Mouse (Mus musculus) intestine, embryonic 16.5 days (tissue): ENCODE data around the gene Rae1. TPM values are rescaled to one million over a fixed set of nuclear protein-coding genes. Genes with fewer than 3 reads are reported as not detected.

Experiments
- ATAC-seq: fragments of 200-750 bp; cut with Nextera tagmentation; 2 replicates; pipeline ENCODE4 v1.8.0; 2017; ENCODE audit warnings: moderate TSS enrichment, moderate library complexity
- H3K27ac ChIP-seq: fragments of 300-500 bp; sonication (generic); 2 replicates; pipeline ENCODE4 v1.5.1; 2014; ENCODE audit warnings: mild to moderate bottlenecking, low read length
- H3K27me3 ChIP-seq: fragments of 300-500 bp; sonication (generic); replicated peaks from 2 replicates; pipeline ENCODE4 v1.6.1; 2014; ENCODE audit warnings: low read length, control low read depth, mixed read lengths; ENCODE audit not compliant: control insufficient read depth, insufficient read depth
- H3K36me3 ChIP-seq: fragments of 300-500 bp; sonication (generic); 2 replicates; pipeline ENCODE4 v1.6.1; 2014; ENCODE audit warnings: low read length, control low read depth; ENCODE audit not compliant: control insufficient read depth, insufficient read depth
- H3K4me1 ChIP-seq: fragments of 300-500 bp; sonication (generic); 2 replicates; pipeline ENCODE4 v1.6.1; 2014; ENCODE audit warnings: low read length, control low read depth, mixed read lengths; ENCODE audit not compliant: control insufficient read depth, insufficient read depth
- H3K4me2 ChIP-seq: fragments of 300-500 bp; sonication (generic); 2 replicates; pipeline ENCODE4 v1.6.1; 2014; ENCODE audit warnings: low read depth, low read length, control low read depth
- H3K4me3 ChIP-seq: fragments of 300-500 bp; sonication (generic); 2 replicates; pipeline ENCODE4 v1.5.1; 2014; ENCODE audit warnings: mild to moderate bottlenecking, low read length
- H3K9ac ChIP-seq: fragments of 300-500 bp; sonication (generic); 2 replicates; pipeline ENCODE4 v1.6.1; 2014; ENCODE audit warnings: low read depth, low read length
- H3K9me3 ChIP-seq: fragments of 300-500 bp; sonication (generic); 2 replicates; pipeline ENCODE4 v1.6.1; 2016; ENCODE audit warnings: low read length, control low read depth; ENCODE audit not compliant: control insufficient read depth
- WGBS: fragments of 180-500 bp; shearing (Covaris S2); extraction: QIAGEN DNeasy Blood & Tissue Kit; methylation state at CpG from one replicate; pipeline ENCODE4 v1.1.7; 2014; 5-methylcytosine and 5-hydroxymethylcytosine counted together
- polyA plus RNA-seq: library from polyadenylated mRNA; unstranded; fragments of >200 nt; fragmentation: Nextera tagmentation; extraction: Ambion mirVana; gene quantifications from 2 replicates; pipeline ENCODE4 v1.2.1, GENCODE M21; 2015

The Rae1 gene
- 110 and 117 TPM in 2 replicates for polyA plus RNA-seq

DNA sequence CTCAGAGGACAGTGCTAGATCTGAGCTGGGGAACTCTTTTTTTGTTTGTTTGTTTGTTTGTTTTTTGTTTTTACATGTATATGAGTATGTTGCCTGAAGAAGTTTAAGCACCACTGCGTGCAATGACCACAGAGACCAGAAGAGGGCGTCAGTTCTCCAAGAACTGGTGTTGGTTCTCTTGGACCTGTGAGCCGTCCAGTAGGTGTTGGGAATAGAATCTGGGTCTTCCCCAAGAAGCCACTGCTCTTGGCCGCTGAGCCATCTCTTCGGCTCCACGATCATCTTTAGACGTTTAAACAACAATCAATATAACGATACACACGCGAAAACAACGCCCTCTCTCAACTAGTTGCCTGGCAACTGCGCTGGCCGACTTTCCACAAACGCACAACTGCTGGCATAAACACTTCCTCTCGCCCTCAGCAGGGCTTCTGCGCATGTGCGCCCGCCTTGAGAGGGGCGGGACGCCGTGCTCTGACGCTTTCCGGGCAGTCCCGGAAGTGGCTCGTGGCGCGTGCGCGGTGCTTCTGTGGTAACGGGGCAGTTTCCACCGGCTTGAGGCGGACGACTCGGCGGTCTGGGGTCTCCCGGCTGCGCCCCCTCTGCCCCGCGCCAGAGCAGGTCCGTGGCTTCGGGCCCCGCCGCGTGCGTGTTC lies at the start of gene Rae1:
Gene Rae1, plus strand, starts transcription at position 488 of the 655 bp plus-strand sequence.
- Histone ChIP-seq H3K4me1 (peaks cover 12% of the 10 kb centered on the region), H3K4me2 (peak within 1 kb of the TSS; percentile 85), H3K4me3 (peak within 1 kb of the TSS; percentile 90), H3K27me3 (no peaks in the 10 kb centered on the region), H3K9ac (peak within 1 kb of the TSS; percentile 91), H3K36me3 (peaks cover 12% of the 10 kb centered on the region; the same call in 1 of the 2 replicates), H3K27ac (peak within 1 kb of the TSS; percentile 87), H3K9me3 (no peaks in the 10 kb centered on the region)
- peak; percentile 96 for ATAC-seq
- under 1% methylated on average over 45 of the region's 45 CpGs for WGBS

DNA sequence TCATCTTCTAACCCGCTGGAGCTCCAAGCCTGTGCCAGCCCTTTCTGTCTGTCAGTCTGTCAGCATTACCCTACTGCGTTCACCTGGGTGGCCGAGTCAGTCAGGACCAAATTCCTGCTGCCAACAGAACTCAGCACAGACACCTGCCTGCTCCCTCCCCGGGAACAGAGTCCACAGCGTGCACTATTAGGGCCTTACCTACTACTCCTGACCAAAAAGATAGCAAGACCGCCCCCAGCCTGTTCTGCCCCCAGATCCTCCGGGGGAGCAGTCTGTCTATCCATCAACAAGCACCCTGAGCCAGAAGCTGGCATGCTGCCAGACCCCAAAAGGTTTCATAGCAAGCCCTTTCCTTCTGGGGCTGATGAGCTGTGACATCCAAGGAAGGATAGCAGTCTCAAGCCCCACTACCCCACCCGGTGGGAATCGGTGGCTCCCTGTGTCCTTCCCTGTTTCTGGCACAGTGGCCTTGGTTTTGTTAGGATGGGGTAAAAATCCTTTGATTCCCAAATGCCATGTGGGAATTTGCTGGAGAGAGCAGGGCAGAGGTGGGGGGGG lies 49.7 kb upstream of the Rae1 start:
- no peaks in the 10 kb centered on the region for H3K36me3 ChIP-seq
- WGBS: 63% methylated on average over 9 of the region's 9 CpGs
- H3K27me3 ChIP-seq: no peaks in the 10 kb centered on the region
- H3K27ac ChIP-seq: no peak overlapping the region
- H3K9ac ChIP-seq: no peak overlapping the region
- no peaks in the 10 kb centered on the region; the same call in 1 of the 2 replicates for H3K9me3 ChIP-seq
- no peaks in the 10 kb centered on the region for H3K4me1 ChIP-seq
- no peak overlapping the region for H3K4me2 ChIP-seq
- 0 out of 2 replicates have a peak, but pooled peaks have one; percentile 16 for ATAC-seq
- H3K4me3 ChIP-seq: no peak overlapping the region

DNA sequence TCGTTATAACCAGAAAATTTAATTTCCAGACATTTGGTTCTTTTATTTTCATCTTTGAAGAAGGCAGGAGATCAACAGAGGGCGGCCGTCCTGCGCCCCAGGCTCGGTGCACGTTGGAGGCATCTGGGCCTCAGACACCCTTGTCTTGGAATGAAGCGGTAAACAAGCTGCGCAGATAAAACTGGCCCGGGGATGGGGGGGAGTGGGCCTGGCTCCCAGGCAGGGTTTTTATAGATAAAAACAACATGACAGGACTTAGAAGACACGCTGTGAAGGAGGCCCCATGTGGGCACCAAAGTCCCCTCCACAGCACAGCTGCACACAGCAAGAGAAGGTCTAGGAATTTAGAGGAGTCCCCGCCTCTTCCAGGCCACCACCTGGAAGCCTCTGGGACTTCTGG lies 49.2 kb upstream of the Rae1 start:
- Histone ChIP-seq H3K27me3 (no peaks in the 10 kb centered on the region), H3K27ac (no peak overlapping the region), H3K4me3 (no peak overlapping the region), H3K4me2 (no peak overlapping the region), H3K9ac (no peak overlapping the region), H3K9me3 (no peaks in the 10 kb centered on the region; the same call in 1 of the 2 replicates), H3K4me1 (no peaks in the 10 kb centered on the region), H3K36me3 (no peaks in the 10 kb centered on the region)
- no peak for ATAC-seq
- WGBS: 30% methylated on average over 11 of the region's 11 CpGs

DNA sequence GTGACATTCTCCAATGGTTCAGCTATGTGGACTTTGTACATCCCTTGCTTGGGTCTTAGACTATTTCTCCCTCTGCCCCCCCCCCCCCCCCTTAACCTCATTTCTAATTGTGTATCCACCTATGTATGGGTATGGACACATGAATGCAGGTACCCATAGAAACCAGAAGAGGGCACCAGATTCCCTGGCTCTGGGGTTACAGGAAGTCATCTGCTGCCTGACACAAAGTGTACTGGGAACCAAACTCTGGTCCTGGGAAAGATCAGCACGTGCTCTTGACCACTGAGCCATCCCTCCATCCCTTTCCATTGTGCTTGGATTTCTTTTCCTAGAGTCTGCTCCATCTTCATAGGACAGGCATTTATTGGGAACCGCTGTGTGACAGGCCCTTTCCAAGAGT lies 47.9 kb upstream of the Rae1 start:
- ATAC-seq: no peak
- no peak overlapping the region for H3K27ac ChIP-seq
- H3K9me3 ChIP-seq: peaks cover 4% of the 10 kb centered on the region; the same call in 1 of the 2 replicates
- H3K27me3 ChIP-seq: no peaks in the 10 kb centered on the region
- H3K4me2 ChIP-seq: no peak overlapping the region
- H3K4me3 ChIP-seq: no peak overlapping the region
- H3K9ac ChIP-seq: no peak overlapping the region
- no peaks in the 10 kb centered on the region for H3K4me1 ChIP-seq
- no peaks in the 10 kb centered on the region for H3K36me3 ChIP-seq
- WGBS: 83% methylated on average over 2 of the region's 2 CpGs

DNA sequence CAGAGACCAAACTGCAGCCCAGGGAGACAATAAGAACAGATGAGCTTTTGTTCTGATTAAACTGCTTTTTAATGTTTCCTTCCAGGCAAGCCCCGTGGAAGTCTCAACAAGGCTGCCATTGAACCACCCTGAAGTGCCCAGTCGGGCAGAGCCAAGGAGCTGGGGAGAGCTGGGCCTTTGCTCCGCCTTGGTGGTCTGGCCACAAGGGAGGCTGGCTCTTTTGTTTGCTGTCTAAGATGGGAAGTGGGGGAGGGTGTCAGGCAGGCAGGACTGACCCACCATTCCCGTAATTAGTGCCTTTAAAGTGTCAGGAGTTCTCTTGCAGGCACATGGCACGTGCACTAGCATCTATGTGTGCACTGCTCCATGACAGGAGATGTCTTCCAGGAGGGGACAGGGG lies 41.3 kb upstream of the Rae1 start:
- no peak overlapping the region for H3K9ac ChIP-seq
- H3K27ac ChIP-seq: no peak overlapping the region
- 0 out of 2 replicates have a peak, but pooled peaks have one; percentile 50 for ATAC-seq

DNA sequence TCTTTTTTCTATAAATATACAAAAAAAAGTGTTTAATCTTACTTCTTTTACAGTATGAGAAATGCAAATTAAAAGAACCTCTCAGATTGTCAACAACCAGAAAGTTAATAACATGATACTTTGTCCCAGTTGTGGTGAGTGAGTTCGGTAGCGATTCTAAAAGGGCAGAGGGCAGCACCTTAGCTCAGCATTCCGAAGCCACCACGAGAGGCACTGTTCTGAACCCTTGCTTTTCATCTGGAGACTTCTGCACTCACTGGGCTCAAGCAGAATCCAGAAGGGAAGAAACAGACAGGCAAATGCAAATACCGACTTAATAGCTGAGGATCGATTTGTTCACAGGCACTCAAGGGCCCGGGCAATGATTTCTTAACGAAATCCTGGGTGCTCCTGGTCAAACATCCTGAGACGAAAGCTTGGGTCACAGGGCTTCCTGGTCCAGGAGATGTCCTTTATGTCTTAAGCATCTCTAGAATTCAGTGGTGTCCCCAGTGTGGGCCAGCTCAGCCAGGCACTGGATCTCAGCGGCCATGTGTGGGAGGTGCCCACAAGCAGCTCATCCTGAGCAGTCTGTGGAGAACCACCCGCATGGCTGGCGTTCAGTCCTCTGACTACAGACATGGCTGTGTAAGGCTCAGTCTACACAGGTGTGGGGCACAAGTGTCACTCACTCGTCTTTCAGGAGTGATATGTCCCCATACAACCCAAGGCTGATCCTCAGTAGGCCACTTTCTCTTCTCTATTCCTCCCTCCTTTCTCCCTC lies 40.7 kb upstream of the Rae1 start:
- ATAC-seq: no peak
- WGBS: 41% methylated on average over 13 of the region's 13 CpGs
- no peak overlapping the region for H3K27ac ChIP-seq

More for the DNA sequence above, 41.3 kb upstream of the Rae1 start:
- Histone ChIP-seq H3K4me2 (no peak overlapping the region), H3K4me1 (no peaks in the 10 kb centered on the region), H3K27me3 (no peaks in the 10 kb centered on the region), H3K9me3 (peaks cover 7% of the 10 kb centered on the region; the same call in 1 of the 2 replicates), H3K4me3 (no peak overlapping the region), H3K36me3 (no peaks in the 10 kb centered on the region)
- WGBS: 16% methylated on average over 5 of the region's 5 CpGs

DNA sequence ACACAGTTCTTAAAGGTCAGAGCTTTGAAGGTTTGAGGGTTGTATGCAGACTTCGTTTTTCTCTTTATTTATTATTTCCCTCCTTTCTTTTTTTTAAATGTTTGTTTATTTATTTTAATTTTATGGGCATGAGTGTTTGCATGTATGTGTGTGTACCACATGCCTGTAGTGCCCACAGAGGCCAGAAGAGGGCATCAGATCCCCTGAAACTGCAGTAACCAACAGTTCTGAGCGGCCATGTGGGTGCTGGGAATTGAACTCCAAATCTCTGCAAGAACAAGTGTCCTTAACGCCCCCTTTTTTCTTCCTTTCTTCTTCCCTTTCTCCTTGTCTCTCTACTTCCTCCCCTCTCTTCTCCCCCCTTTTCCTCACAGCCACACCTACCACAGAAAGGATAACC lies 39.6 kb upstream of the Rae1 start:
- H3K4me1 ChIP-seq: 0 out of 2 replicates have a peak, but pooled peaks cover 2% of the 10 kb centered on the region
- whole genome bisulfite sequencing: 87% methylated on average over 3 of the region's 3 CpGs
- no peak overlapping the region for H3K9ac ChIP-seq
- no peak overlapping the region for H3K4me3 ChIP-seq
- no peak overlapping the region for H3K27ac ChIP-seq
- no peaks in the 10 kb centered on the region for H3K27me3 ChIP-seq
- peaks cover 7% of the 10 kb centered on the region; the same call in 1 of the 2 replicates for H3K9me3 ChIP-seq
- ATAC-seq: no peak
- H3K4me2 ChIP-seq: no peak overlapping the region
- no peaks in the 10 kb centered on the region for H3K36me3 ChIP-seq

More for the DNA sequence above, 40.7 kb upstream of the Rae1 start:
- no peak overlapping the region for H3K4me2 ChIP-seq
- no peaks in the 10 kb centered on the region for H3K27me3 ChIP-seq
- no peaks in the 10 kb centered on the region for H3K4me1 ChIP-seq
- H3K9ac ChIP-seq: no peak overlapping the region
- H3K4me3 ChIP-seq: no peak overlapping the region
- H3K9me3 ChIP-seq: peaks cover 7% of the 10 kb centered on the region; the same call in 1 of the 2 replicates
- no peaks in the 10 kb centered on the region for H3K36me3 ChIP-seq

DNA sequence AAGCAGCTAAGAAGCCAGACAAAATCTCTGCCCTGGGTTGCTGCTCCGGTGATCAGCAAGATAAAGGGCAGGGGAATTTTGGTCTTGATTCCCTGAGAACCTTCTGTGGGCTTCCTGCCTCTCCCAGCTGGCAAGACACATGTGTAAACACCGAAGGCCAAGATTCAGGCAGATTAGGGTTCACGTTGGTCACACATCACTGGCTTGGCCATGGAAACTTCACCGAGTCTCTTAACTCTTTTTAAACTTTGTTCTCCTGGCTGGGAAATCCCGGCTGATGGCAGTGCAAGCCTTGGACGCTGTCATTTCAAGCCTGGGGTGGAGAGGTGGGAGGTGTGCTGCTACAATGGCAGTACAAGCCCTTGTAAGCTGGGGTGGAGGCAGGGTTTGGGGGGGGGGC lies 38.7 kb upstream of the Rae1 start:
- H3K4me3 ChIP-seq: no peak overlapping the region
- WGBS: 67% methylated on average over 6 of the region's 6 CpGs
- no peaks in the 10 kb centered on the region for H3K27me3 ChIP-seq
- H3K36me3 ChIP-seq: no peaks in the 10 kb centered on the region
- 0 out of 2 replicates have a peak, but pooled peaks cover 3% of the 10 kb centered on the region for H3K4me1 ChIP-seq
- no peak overlapping the region for H3K27ac ChIP-seq
- H3K4me2 ChIP-seq: no peak overlapping the region
- peaks cover 5% of the 10 kb centered on the region; the same call in 1 of the 2 replicates for H3K9me3 ChIP-seq
- no peak overlapping the region for H3K9ac ChIP-seq
- no peak for ATAC-seq

DNA sequence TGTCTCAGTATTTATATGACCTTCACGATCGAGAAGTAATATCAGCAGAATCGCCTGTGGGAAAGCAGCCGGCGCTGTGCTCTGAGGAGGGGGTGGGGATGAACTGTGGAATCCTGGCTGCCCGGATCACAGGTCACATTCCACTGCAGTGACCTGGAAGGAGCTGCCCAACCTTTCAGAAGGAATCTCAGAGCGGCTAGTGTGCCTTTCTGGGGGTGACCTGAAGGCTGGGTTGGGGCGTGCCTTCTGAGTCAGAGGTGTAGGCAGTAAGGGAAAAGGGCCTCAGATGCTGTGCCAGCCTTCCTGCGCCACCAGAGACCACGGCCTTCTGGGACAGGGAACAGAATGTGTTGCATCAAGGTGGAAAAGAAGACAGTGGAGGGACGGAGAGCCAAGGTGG lies 34.7 kb upstream of the Rae1 start:
- Histone ChIP-seq H3K4me3 (no peak overlapping the region), H3K27me3 (no peaks in the 10 kb centered on the region), H3K9me3 (peaks cover 3% of the 10 kb centered on the region; the same call in 1 of the 2 replicates), H3K36me3 (no peaks in the 10 kb centered on the region), H3K4me2 (no peak overlapping the region), H3K4me1 (0 out of 2 replicates have a peak, but pooled peaks cover 3% of the 10 kb centered on the region), H3K27ac (no peak overlapping the region), H3K9ac (0 out of 2 replicates have a peak overlapping the region, but pooled peaks have one; percentile 24)
- ATAC-seq: peak; percentile 66
- 22% methylated on average over 11 of the region's 11 CpGs for WGBS
